Mouse (Mus musculus) central nervous system, embryonic 18 days (tissue): ENCODE results near the gene Rfx1. TPM values are rescaled to one million over a fixed set of nuclear protein-coding genes. Genes with fewer than 3 reads are reported as not detected.

ENCODE experiments used
- polyA plus RNA-seq: library from polyadenylated mRNA; depleted of rRNA; stranded (reverse); fragments of >200 nt; gene quantifications from 2 replicates; pipeline ENCODE4 v1.2.3, GENCODE M21; 2012; rRNA removed

Rfx1 gene
- 28.8 and 35.0 TPM in 2 replicates for polyA plus RNA-seq

DNA sequence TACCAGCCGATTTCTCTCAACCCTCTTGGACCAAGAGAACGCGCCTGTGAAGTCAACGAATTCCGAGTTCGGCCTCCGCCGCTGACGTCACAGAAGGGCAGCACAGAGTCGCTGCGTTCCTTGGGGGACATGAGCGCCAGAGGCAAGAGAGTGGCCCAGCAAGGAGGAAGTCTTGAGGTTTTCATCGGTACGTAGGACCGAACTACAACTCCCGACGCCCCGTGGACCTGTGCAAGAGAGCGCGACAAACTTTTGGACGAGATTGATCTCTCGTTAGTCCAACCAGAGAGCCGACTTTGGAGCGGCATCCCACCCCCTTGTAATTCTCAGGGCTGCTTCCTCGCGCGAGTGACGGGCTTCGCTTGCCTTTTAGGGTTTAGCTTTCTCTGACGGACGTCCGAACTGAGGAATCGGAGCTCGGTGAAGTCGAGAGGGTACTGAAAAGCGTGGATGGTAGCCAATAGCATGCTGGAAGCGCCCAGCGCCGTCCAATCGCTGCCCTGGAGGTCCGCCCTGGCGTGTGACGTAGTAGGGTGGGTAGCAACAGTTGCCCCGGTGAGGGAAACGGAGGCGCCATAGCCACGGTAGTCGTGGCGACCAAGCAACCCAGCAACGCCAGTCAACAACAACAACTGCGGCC is at the start of gene Rfx1:
Gene Rfx1, plus strand, starts transcription at position 544 of the 640 bp plus-strand sequence.

DNA sequence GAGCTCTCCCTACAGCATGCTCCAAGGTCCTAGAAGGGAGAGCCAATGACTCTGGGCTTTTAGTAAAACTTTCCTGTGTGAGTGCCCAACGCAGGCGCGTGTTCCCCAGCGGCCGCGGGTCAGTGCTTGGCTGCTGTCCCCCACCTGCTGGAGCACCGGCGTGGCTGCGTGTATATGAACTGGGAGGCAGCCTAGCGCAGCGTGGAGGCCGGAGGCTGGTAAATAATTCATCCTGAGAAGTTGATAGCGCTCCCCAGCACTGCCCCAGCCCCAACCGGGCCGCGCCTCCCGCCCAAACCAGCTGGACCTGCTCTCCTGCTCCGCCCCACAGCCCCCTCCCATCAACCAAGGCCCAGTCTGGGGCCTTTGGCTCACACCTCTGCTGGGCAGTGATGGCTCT is 45.5 kb upstream of the Rfx1 start, which contains the start of gene Palm3:
Gene Palm3, plus strand, starts transcription at position 376 of the 400 bp plus-strand sequence.

GRCm38 (mm10) chr8:84042066-84042947 is 24.3 kb upstream of the Rfx1 start, which contains the start of gene Il27ra:
TSS of gene Il27ra (minus strand) at chr8:84042589.

DNA sequence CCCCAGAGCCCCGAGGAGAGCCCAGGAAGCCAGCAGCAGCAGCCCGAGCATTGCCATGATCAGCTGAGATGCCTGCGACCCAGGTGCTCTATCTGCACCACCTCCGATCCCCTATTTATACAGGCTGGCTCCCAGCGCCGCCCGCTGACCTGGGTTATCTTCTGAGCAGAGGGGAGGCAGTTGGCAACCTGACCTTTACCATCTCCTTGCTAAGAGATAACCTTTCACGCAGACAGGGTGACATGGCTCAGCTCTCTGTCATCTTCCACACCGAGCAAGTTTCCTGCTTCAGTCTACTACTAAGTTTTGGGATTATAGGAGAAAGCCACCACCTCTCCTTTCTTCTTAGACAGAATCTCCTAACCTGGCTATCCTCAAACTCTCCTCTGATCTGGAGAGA is 21.7 kb upstream of the Rfx1 start, which contains the start of gene Rln3:
Gene Rln3, minus strand, starts transcription at position 101 of the 400 bp plus-strand sequence.

GRCm38 (mm10) chr8:84065037-84065436 is 1.6 kb upstream of the Rfx1 start, which contains the start of gene Gm10643:
TSS of gene Gm10643 (minus strand) at chr8:84065137.

GRCm38 (mm10) chr8:84104697-84105609 is 38.3 kb downstream of the Rfx1 start, which contains the start of gene Dcaf15:
TSS of gene Dcaf15 (minus strand) at chr8:84104768.

GRCm38 (mm10) chr8:84125656-84126055 is 59.0 kb downstream of the Rfx1 start, which contains the start of gene Podnl1:
TSS of gene Podnl1 (plus strand) at chr8:84125989.

Other genes starting within 250 kb of the Rfx1 start
- 182 and 248 TPM in 2 replicates for gene Adgrl1, start 166.7 kb upstream of the Rfx1 start, polyA plus RNA-seq
- gene Gm10644, start 111.6 kb upstream of the Rfx1 start, polyA plus RNA-seq, result 0.41 and 0.74 TPM in 2 replicates
- 6.8 and 11.8 TPM in 2 replicates for gene Asf1b, start 111.3 kb upstream of the Rfx1 start, polyA plus RNA-seq
- 147 and 150 TPM in 2 replicates for gene Prkaca, start 93.8 kb upstream of the Rfx1 start, polyA plus RNA-seq
- gene Samd1, start 69.2 kb upstream of the Rfx1 start, polyA plus RNA-seq, result 68.7 and 72.2 TPM in 2 replicates
- gene 1700067K01Rik, start 65.3 kb upstream of the Rfx1 start, polyA plus RNA-seq, result 0.27 and 0.31 TPM in 2 replicates
- gene 2210011C24Rik, start 54.7 kb upstream of the Rfx1 start, polyA plus RNA-seq, result 0.26 and 0.67 TPM in 2 replicates
- 3.5 and 4.2 TPM in 2 replicates for gene Palm3, start 45.4 kb upstream of the Rfx1 start, polyA plus RNA-seq
- 0.70 and 0.85 TPM in 2 replicates for gene Il27ra, start 24.2 kb upstream of the Rfx1 start, polyA plus RNA-seq
- gene Rln3, start 21.8 kb upstream of the Rfx1 start, polyA plus RNA-seq, result 1.6 and 1.7 TPM in 2 replicates
- 2.2 and 2.7 TPM in 2 replicates for gene Gm10643, start 1.7 kb upstream of the Rfx1 start, polyA plus RNA-seq
- gene Dcaf15, start 37.9 kb downstream of the Rfx1 start, polyA plus RNA-seq, result 98.0 and 103 TPM in 2 replicates
- 0.16 and 1.3 TPM in 2 replicates for gene Podnl1, start 59.2 kb downstream of the Rfx1 start, polyA plus RNA-seq
- gene Cc2d1a, start 81.1 kb downstream of the Rfx1 start, polyA plus RNA-seq, result 66.5 and 68.3 TPM in 2 replicates
- 2.6 and 3.1 TPM in 2 replicates for gene 4930432K21Rik, start 81.2 kb downstream of the Rfx1 start, polyA plus RNA-seq
- gene Nanos3, start 118.4 kb downstream of the Rfx1 start, polyA plus RNA-seq, result 4.8 and 5.8 TPM in 2 replicates
- 27.8 and 31.9 TPM in 2 replicates for gene Zswim4, start 170.2 kb downstream of the Rfx1 start, polyA plus RNA-seq
- gene D8Ertd738e, start 182.9 kb downstream of the Rfx1 start, polyA plus RNA-seq, result 195 and 200 TPM in 2 replicates
- gene Mri1, start 190.5 kb downstream of the Rfx1 start, polyA plus RNA-seq, result 33.6 and 34.0 TPM in 2 replicates
- 38.9 and 39.4 TPM in 2 replicates for gene Ccdc130, start 203.5 kb downstream of the Rfx1 start, polyA plus RNA-seq